Mouse (Mus musculus): ENCODE data around the gene Dct.

DNA sequence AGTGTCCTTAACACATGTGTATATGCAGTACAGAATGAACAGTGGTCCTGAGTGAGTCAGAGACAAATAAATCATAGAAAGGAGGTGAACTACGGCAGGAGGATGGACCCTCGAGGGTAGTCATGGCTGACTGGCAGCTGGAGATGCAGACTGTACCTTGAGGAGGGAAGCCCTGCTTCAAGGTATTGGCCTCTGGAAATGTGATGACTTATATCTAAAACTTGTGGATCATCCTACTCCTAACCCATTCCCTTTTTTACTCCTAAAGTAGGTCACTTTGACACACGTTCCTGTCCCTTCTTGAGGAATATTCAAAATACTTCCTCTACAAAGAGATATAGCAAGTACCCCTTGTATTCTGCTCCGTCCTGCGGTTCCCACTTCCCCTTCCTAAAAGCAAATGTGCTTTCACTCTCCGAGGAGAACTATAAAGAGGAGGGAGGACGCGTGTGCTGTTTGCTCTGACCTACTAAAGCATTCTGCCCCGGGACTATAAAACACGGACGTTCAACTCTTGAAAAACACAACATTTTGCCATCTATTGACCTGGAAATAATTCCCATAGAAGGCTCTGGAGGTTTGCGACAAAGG lies 2.3 kb downstream of the Dct start:
- TF ChIP-seq POLR2A (IDR thresholded peaks at IDR 0.05; ENCODE audit: borderline replicate concordance, low read depth, low read length) (no peak), CTCF (IDR thresholded peaks at IDR 0.05; ENCODE audit: low read depth, low read length) (no peak)

All from bone marrow macrophage, adult 2 months (primary cell).